Mouse (Mus musculus) gastrocnemius, postnatal 4 days (tissue): ENCODE results near the gene Pum1. TPM values are rescaled to one million over a fixed set of nuclear protein-coding genes. Genes with fewer than 3 reads are reported as not detected.

Source experiments
- DNase-seq, 2 experiments: peaks; one replicate each; pipeline ENCODE4 v3.0.0; 2021 to 2022; ENCODE audit warnings: low spot score in 2 of 2, mixed read lengths in 2 of 2
- total RNA-seq, 2 experiments: library from RNA; stranded (reverse); gene quantifications; 2 replicates each; pipeline ENCODE4 v1.2.3; 2021

Gene Pum1
- total RNA-seq, 2 experiments from 2014 or later: 65.5 to 73.9 TPM

DNA sequence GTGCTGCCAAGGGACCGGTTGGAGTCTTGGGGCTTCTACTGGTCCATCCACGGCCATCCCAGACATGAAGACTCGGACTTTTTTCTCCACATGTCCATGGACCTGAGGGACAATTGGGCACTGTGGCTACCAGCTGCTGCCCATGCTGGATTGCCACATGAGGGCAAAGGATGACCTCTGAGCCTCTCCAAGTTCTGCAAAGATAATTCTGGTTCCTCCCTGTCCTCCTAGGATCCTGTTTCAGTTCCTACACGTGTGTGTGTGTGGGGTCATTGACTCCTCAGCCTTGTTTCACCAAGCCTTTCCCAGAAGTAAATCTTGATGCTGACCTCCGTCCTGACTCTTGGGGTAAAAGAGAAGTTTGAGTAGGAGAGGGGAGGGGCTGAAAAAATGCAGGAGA is 124.4 kb downstream of the Pum1 start:
- no peak for DNase-seq

DNA sequence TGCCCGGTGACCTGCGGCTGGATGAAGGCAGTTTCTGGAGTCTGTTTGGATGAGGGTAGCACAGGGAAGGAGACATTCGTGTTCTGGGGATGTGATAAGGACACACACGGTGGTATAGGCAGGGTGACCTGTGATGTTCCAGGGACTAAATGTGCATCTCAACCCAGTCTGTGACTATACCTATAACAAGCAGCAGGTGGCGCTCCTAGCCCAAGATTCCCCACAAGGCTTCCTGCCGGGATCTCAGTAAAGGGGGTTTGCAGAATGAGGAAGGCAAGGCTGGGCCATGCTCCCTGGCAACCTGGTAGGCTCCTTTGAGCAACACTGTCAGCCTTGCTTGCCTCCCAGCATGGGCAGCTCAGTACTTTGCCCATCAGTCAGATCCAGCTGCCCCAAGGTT is 127.1 kb downstream of the Pum1 start:
- peak in 1 of 2 experiments; percentile 68 for DNase-seq

DNA sequence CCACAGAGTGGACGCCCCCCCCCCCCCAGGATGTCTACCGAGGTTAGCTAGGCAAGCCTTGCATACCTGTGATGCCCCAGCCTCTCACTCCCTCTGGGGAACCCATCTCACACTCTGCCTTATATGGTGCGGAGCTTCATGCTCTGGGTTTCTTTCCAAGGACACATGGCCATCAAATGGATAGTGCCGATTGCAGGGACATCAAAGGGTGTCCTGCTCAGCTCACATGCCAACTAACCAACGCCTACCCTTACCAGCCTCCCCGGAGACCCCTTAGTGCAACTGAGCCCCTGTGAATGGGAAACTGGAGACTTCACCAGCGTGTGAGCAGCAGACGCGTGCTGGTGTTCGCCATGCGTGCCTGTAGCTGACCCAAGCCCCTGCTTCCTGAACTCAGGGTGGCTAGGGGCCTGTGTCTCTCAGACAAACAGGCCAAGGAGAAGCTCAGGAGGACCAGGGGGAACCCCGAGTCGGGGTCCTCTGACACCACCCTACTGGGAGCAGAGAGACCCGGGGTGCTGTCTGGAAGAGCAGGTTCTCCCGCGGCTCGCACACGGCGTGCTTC is 128.8 kb downstream of the Pum1 start:
- peak in 1 of 2 experiments; percentile 23 for DNase-seq

DNA sequence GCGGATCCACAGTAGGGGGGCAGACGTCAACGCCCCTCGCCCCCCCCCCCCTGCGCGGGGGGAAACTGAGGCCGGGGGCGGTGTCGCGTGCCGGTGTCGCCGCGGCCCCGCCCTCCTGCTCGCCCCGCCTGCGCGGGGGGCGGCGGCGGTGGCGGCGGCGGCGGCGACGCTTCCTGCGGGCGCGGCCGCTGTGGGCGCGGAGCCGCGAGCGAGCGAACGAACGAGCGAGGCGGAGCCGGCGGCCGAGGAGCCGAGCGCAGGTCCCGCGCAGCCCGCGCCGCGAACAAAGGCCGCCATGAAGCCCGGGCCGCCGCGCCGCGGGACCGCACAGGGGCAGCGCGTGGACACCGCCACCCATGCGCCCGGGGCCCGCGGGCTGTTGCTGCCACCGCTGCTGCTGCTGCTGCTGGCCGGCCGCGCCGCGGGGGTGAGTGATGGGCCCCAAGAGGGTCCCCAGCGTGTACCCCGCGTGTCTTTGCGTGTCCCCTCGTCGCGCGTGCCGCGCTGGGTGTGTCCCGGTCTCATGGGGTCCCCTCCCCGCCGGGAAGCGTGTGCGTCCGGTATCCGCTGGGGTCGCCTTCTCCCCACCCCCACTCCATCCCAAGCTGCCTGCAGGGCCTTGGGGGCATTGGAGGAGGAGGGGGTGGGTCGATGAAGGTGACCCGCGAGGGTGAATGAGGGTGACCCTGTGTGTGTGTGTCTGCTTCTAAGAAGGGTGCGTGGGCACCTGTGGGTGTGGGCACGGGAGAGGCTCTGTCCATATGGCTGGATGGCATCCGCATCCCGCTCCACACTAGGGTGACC is 129.5 kb downstream of the Pum1 start, which contains the start of gene Sdc3:
Sdc3 (plus strand) TSS at position 162 of the 804 bp plus-strand sequence.
- DNase-seq: peak in 1 of 2 experiments; percentile 31

DNA sequence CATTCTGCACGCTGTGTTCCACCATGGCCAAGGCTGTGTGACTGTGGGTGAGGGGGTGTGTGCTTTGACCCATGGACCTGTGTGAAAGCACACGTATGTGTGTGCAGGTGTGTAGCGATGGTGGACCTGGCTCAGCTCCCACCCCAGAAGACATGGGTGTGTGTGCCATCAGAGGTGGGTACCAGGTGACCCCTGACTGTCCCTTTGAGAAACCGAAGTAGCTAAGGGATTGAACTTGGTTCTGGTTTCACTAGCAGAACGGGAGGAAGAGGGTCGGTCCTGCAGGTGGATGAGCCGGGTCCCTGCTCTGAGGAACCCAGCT is 130.0 kb downstream of the Pum1 start:
- DNase-seq: no peak

DNA sequence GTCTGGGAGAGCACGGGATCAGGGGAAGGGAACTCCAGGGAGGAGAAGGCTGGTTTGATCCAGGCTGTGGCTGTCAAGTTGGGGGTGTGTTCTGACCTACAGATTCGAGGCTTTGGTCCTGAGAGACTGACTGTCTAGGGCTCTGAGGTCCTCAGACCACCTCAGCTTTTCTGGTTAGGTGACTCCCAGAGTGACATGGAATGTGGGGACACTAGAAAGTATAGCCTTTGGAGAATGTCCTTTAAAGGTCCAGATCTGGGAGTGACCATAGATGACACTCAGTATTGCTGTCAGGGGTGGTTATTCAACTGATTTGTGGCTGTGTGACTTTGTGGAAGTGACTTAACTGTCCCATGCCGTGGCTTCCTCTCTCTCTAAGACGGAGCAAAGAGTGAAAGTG is 131.7 kb downstream of the Pum1 start:
- no peak for DNase-seq

DNA sequence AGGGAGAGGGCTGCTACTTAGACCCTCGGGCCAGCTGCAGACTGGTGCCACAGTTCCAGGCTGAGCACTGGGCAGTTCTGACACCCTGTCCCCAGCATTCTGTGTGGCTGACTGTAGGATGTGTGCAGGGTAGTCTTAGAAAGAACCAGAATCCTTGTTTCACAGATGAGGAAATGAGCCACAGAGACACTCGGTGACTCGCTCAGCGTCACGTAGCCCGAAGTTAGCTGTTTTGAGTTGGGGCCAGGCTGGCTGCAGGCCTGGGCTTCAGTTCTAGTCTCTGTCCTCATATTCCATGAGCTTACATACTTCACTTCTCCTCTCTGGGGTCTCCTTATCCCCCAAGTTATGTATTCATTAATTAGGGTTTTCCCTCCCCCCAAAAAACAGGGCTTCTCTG is 132.8 kb downstream of the Pum1 start:
- peak in 1 of 2 experiments; percentile 11 for DNase-seq

DNA sequence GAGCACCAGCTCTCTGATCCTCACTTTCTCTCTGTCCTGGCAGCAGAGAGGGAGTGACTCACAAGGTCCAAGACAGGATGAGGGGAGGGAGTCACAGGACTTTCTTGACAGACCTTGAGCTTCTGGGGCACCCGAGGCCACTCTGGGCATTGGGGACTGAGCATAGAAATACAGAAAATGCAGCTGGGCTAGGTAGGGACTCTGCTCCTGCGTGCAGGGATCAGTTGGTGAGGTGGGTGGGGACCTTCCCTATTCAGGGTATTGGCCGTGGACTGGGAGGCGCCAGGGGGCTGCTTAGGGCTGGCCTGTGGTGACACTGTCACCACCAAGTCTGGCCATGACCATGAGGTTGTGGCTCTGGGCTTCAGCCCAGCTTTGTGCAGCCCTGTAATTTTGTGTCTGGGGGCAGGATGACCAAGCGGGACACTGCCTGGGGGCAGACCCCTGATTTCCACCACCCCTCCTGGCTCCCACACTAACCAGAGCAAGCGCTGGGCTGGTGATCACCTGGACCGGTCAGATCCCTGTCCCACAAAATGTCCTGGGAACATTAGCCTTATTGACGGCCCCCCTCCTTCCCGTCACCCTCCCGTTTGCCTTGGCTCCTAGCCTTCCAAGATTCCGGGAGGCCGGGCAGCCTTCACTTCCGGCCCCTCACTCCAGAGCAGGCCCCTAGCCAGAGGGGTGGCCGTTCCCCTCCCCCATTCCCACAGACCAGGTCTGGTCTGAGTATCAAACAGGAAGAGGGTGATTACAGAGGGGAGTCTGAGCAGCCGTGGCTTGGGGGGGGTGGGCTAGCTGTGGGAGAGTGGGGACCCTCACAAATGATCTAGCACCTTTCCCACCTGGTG is 134.3 kb downstream of the Pum1 start:
- DNase-seq: peak in 1 of 2 experiments; percentile 28

DNA sequence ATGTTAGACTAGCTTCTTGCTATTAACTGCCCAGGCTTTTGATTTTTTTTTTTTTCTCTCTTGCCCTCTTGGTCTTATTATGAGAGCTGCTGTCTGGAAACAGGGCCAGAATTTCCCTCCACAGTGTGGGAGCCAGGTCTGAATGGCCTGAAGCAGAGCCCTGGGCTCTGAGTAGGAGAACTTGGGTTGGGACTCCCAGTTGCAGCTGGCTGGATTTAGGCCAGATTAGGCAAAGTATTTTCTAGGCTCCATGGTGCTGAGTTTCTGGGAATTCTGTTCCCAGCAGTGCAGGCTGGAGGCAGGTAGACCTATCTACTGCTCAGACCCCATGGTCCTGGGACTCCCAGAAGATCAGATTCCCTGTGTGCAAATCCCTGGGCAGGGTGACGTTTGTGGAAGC is 135.3 kb downstream of the Pum1 start:
- peak in 1 of 2 experiments; percentile 30 for DNase-seq

DNA sequence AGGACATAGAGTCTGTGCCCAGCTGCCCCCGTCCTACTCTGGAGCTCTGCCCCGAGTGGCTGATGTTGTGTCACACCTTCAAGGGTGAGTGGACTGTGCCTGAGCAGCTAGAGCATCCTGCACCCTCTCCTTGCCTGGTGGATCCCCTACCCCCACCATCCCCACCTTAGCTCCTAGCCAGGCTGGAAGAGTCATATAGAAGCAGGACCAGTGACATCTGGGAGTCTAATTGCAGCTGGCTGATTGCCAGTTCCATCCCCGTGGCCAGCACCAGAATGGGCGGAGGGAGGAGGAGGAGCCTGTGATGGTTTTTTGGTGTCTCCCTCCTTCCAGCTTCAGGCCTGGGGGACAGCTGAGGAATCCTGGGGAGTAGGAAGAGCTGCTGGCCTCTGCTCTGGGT is 136.0 kb downstream of the Pum1 start:
- DNase-seq: peak in 1 of 2 experiments; percentile 48

DNA sequence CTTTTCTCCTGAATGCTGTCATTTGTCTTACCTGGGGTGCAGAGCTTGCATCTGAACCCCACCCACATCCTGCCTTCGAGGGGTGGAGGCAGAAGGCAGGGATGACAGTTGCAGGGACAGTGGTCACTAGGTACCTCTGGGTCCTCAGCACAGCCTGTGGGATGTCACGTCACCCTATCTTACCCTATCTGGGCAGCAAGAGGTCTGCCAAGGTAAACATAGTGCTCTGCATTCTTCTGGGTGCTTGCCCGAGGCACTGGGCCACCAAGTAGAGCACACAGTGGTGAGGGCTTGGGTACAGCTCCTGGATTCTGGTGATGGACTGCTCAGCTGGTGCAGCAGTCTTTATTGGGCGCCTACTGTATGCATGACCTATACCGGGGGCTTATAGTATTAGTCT is 136.5 kb downstream of the Pum1 start:
- no peak for DNase-seq

DNA sequence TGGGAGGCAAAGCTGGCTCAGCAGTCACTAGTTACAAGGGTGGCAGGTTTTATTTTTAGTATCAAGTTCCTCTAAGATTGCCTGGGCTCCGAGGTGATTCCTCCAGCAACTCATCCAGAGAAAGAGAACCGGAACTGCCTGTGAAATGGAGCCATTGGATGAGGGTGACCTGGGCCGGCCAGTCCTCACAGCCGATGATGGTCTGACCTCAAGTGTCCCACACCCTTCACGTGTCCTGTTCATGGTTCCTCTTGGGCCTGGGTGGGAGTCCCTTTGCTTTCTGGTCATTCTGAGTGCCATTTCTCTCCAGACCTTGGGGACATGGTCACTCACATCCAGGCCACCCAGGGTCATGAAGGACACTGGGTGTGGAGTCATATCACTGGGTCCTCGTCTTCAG is 137.0 kb downstream of the Pum1 start:
- DNase-seq: no peak

DNA sequence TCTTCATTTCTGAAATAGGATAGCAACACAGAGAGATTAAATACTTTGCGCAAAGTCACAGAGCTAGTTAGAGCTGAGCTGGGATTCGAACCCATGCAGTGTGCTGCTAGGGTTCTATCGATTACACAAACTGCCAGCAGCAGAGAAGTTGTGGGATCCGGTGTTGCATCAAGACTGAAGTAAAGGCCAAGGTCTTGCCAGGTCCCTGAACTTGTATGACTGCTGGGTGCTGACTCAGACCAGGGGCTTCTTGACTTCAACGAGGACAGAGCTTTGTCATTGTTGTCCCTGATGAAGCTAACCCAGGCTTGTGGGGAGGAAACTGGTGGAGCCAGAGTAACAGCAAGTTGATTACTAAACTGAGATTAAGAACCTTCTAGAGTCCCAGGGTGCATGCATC is 138.1 kb downstream of the Pum1 start:
- DNase-seq: no peak

DNA sequence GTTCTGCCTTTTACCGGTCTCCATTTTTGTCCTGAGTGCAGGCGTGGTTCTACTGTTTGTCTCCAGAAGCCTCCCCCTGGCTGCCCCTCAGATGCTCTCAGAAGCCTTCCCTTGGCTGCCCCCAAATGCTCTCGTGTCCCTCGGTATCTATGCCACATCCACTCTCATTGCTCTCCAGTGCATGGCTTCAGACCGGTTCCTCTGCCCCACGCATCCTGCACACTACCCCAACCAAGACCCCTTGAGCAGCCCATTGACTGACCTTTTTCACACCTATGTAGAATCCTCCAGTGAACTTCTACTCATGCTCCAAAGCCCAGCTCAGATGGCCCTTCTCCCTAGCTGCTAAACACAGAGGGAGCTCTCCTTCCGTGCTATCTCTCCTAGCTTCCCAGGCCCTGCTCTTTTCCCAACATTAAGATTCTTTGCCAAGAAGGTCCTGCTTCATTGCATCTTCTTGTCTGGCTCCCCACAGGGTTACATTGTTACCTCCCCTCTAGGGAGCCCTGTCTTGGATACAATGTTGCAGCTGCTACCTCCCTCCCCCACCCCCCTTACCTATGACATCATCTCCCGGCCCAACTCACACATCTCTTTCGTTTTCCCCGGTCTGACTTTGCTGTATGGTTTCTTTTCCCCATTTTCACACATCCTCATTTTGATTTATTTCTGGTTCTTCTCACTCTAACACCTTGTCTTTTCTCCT is 138.7 kb downstream of the Pum1 start:
- DNase-seq: no peak

DNA sequence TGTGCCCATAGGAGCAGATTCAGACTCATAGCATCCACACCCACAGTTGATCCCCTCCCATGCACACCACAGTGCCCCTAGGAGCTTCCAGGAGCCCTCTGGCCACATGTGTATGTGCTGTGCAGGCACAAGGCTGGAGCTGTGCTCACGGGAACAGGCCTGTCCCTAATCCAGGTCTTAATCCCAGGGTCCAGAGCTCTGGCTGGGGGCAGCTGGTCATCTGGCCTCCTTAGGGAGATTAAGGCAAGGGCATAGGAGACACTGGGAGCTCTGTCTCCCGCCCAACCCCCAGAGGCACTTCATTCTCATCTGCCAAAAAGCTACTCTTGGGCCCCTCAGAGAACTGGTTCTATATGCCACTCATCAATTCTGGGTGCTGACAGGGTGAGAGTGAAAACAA is 140.5 kb downstream of the Pum1 start:
- DNase-seq: no peak

DNA sequence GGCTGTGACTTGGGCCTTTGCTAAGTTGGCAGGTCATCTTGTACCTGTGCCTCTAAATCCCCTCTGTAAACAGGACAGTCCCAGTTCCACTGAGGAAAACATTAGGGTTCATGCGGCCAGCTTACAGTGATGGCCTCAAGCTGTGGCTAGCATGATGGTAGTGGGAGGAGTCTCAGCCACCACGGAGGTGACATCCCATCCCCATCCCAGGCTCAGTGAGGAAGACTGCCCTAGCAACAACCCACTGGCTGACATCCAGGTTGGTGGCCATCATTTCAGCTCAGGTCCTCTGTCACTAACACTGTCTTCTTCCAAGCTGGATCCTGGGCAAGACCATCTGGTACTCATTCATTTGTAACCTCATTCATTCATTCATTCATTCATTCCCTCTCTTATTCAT is 141.2 kb downstream of the Pum1 start:
- DNase-seq: no peak

DNA sequence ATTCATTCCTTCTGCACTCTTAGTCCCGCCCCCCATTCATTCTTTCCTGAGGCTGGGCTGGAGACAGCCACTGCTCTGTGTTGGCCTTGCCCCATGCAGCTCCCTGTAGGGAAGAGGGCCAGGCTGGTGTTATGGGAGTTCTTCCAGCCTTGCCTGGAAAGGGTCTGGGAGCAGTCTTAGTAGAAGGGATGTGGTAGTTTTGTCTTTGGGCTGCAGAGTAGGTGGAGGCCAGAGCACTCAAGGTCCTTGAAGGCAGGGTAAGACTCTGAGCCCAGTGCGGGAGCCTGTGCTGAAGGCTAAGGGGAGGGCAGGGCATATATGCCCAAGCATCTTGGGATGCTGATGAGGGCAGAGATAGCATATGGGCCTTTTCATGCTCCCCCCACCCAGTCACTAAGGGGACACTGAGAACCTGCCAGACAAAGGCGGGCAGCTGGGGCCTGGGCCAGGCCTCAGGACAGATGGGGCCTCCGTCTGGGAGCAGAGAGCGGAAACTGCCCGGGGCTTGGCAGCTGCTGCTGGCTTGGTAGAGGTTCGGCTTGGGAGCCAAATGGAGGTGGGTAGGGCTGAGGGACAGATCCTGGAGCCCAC is 141.7 kb downstream of the Pum1 start:
- peak in 1 of 2 experiments; percentile 69 for DNase-seq

DNA sequence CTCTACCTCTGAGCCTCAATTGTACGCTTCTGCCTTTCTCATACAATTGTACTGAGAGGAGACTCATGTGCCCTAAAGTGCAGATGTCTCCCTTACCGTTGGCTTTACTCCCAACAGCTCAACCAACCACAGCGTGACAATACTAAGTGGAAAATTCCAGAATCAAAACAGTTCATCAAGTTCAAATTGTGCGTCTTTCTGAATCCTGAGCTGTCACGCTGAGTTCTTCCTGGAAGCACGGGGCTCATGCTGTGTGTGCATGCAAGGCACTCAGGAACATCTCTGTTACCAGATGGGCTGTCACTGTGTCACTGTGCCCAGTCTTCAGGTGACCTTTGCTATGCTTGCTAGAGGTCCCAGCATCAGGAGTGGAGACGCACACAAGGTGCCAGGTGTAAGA is 142.6 kb downstream of the Pum1 start:
- no peak for DNase-seq

DNA sequence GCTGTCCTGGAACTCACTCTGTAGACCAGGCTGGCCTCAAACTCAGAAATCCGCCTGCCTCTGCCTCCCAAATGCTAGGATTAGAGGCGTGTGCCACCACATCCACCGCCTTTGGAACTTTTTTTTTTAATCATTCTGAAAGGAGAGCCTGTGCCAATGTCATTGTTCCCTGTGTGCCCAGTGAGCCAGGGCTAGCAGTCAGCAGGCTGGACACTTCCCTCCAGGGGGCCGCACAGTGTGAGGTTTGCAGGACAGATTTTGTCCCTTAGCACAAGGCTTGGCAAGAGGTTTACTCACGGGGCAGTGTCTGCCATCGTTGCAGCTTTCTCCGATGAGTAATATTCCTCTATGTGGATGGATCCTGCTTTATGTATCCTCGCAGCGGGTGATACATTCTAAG is 143.6 kb downstream of the Pum1 start:
- DNase-seq: no peak

DNA sequence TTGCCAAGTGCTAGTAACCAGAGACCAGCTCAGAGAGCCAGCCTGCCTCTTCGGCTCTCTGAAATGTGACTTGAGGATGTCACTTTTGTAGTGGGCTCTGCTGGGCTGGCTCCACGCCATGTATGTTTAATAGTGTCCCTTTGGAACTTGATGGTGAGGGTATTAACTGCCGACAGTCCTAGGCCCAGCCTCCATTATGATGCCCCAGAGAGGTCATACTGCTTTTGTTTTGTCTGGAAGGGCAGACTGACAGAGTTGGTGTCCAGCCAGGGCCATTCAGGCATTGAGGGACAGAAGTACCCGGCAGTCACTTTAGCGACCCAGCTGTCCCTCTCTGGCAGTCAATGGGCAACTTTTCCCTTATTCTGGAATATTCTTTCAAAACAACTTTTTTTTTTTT is 146.7 kb downstream of the Pum1 start:
- DNase-seq: no peak

DNA sequence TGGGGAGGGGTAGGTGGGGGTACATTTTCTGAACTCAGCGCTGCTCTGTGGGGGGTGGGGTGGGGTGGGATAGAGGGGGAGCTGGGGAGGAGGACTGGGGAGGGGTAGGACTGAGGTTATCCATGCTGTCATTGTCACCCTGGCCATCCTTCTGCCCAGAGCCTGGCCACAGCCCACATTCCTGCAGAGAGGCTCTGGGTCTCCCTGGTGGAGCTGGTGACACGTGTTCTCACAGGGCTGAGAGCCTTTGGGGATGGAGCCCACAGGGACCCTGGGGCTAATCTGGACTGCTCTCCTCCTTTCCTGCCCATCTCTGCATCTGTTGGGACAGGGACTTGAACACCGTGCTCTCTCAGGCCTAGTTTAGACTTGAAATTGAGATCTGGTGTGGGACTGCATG is 147.7 kb downstream of the Pum1 start:
- DNase-seq: no peak
